Mouse (Mus musculus): ENCODE results near the gene Polrmt.

The Polrmt gene

GRCm38 (mm10) chr10:79686691-79687090, 59.7 kb downstream of the Polrmt start:
- DNase-seq (ENCODE audit: low spot score): no peak

GRCm38 (mm10) chr10:79686219-79686618, 60.2 kb downstream of the Polrmt start:
- no peak for DNase-seq (ENCODE audit: low spot score)

Data from ovary, adult 18-20 months (tissue).